ENCODE assay signal across 9 mouse cellular contexts in the genomic region with DNA sequence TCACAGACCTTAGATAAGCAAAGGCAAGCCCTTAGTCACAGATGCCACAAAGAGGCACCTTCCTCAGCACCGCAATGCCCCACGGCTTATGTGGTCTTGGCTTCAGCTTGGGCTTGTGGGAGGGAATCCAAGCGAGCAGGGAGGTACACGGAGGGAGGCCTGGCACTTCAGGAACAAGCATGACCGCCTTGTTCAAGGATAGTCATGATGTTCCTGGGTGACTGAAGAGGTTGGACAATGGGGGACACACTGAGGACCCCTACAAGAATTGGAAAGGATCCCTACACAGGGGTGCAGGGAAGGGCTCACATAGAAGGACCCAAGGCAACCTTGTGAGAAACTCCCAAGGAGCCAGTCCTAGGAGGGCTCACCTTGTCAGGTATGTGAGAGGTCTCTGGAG. TPM values are rescaled to one million over a fixed set of nuclear protein-coding genes. Genes with fewer than 3 reads are reported as not detected.
DNase-seq lines count a peak whose midpoint lies in the region; ATAC-seq and TF ChIP-seq lines count a peak whose summit lies in the region.
"Had no signal": no experiment of that assay in that cellular context is flagged by ENCODE, and none has a peak within 500 bp of the region (broad histone marks: within the 10 kb centered on the region; RNA-seq: fewer than 3 reads in every experiment).

No protein-coding gene starts in this region.

- WGBS in heart, embryonic 10.5 days = 81% methylated on average over 5 of the region's 5 CpGs
- WGBS in forebrain, embryonic 16.5 days = 69% methylated on average over 5 of the region's 5 CpGs
- 63% methylated on average over 5 of the region's 5 CpGs for WGBS in liver, embryonic 15.5 days (ENCODE audit: insufficient replicate concordance)

- in situ Hi-C loops in ES-E14 (cut with MboI; ENCODE audit: low sequenced_read_pairs in 2 of 2, unreplicated experiment in 2 of 2) = no loop called here

- peak overlapping the region; percentile 97 for H3K4me2 ChIP-seq in forebrain, embryonic 16.5 days (ENCODE audit: low read length)
- peak overlapping the region; percentile 97; the same call in 1 of the 2 replicates for H3K4me2 ChIP-seq in liver, embryonic 15.5 days

- H3K4me1 ChIP-seq in heart, embryonic 10.5 days = peaks cover 34% of the 10 kb centered on the region
- peaks cover 5 to 40% of the 10 kb centered on the region in 2 experiments; a peak in 2 of 4 replicates for H3K4me1 ChIP-seq in ES-E14 (ENCODE audit: control insufficient read depth in 2 of 2, insufficient read depth in 2 of 2, low read length in 2 of 2, poor library complexity in 1 of 2)
- peaks cover 34% of the 10 kb centered on the region for H3K4me1 ChIP-seq in forebrain, embryonic 16.5 days (replicated peaks; ENCODE audit: control insufficient read depth, insufficient read depth, low read length)
- H3K4me1 ChIP-seq in liver, embryonic 15.5 days (replicated peaks) = peaks cover 41% of the 10 kb centered on the region

- ATAC-seq in forebrain, embryonic 16.5 days = peak; percentile 9; the same call in 1 of the 2 replicates
- no peak for ATAC-seq in liver, embryonic 15.5 days (ENCODE audit: insufficient read depth)

- H3K9ac ChIP-seq in ES-E14 (ENCODE audit: insufficient read depth, low read depth, low read length, poor library complexity, severe bottlenecking) = no peak overlapping the region
- H3K9ac ChIP-seq in forebrain, embryonic 16.5 days (replicated peaks; ENCODE audit: low read depth, low read length) = peak overlapping the region; percentile 98
- H3K9ac ChIP-seq in liver, embryonic 15.5 days = no peak overlapping the region

- H3K27me3 ChIP-seq in heart, embryonic 10.5 days (ENCODE audit: insufficient read depth, poor library complexity, severe bottlenecking) = peaks cover 10% of the 10 kb centered on the region; the same call in 1 of the 2 replicates
- H3K27me3 ChIP-seq in forebrain, embryonic 16.5 days (replicated peaks; ENCODE audit: control insufficient read depth, insufficient read depth, low read length) = no peaks in the 10 kb centered on the region
- H3K27me3 ChIP-seq in liver, embryonic 15.5 days = peaks cover 21% of the 10 kb centered on the region; the same call in 1 of the 2 replicates

- H3K4me3 ChIP-seq in heart, embryonic 10.5 days = peak overlapping the region; percentile 87; the same call in 1 of the 2 replicates
- H3K4me3 ChIP-seq in ES-E14 (ENCODE audit: insufficient read depth in 1 of 2, low read depth in 1 of 2, low read length in 2 of 2, poor library complexity in 1 of 2, severe bottlenecking in 1 of 2) = peak overlapping the region; percentile 71 to 94; a peak in 3 of 4 replicates
- H3K4me3 ChIP-seq in forebrain, embryonic 16.5 days (replicated peaks; ENCODE audit: low read length) = peak overlapping the region; percentile 97; the same call in 1 of the 2 replicates
- no peak overlapping the region; the same call in 1 of the 2 replicates for H3K4me3 ChIP-seq in liver, embryonic 15.5 days (replicated peaks)

- H3K9me3 ChIP-seq in heart, embryonic 10.5 days = no peaks in the 10 kb centered on the region
- H3K9me3 ChIP-seq in ES-E14 (ENCODE audit: control insufficient read depth, insufficient read depth, low read depth, low read length) = no peaks in the 10 kb centered on the region
- H3K9me3 ChIP-seq in forebrain, embryonic 16.5 days (ENCODE audit: control insufficient read depth, low read length) = no peaks in the 10 kb centered on the region
- no peaks in the 10 kb centered on the region for H3K9me3 ChIP-seq in liver, embryonic 15.5 days (replicated peaks)

- peaks cover 6% of the 10 kb centered on the region; the same call in 1 of the 2 replicates for H3K36me3 ChIP-seq in heart, embryonic 10.5 days
- H3K36me3 ChIP-seq in ES-E14 (ENCODE audit: control insufficient read depth, insufficient read depth, low read length, poor library complexity, severe bottlenecking) = no peaks in the 10 kb centered on the region; the same call in 1 of the 2 replicates
- H3K36me3 ChIP-seq in forebrain, embryonic 16.5 days (ENCODE audit: control insufficient read depth, insufficient read depth) = no peaks in the 10 kb centered on the region
- no peaks in the 10 kb centered on the region for H3K36me3 ChIP-seq in liver, embryonic 15.5 days (replicated peaks)

- peak overlapping the region; percentile 98; the same call in 1 of the 2 replicates for H3K27ac ChIP-seq in heart, embryonic 10.5 days
- no peak overlapping the region for H3K27ac ChIP-seq in ES-E14 (ENCODE audit: insufficient read depth, low read depth, low read length, poor library complexity, severe bottlenecking)
- no peak overlapping the region for H3K27ac ChIP-seq in forebrain, embryonic 16.5 days (ENCODE audit: low read length)
- H3K27ac ChIP-seq in liver, embryonic 15.5 days (replicated peaks) = no peak overlapping the region

- no peak for DNase-seq in heart, embryonic 10.5 days (ENCODE audit: low spot score)
- no peak for DNase-seq in heart, adult 8-10 months (ENCODE audit: low spot score)
- DNase-seq in ES-E14 (ENCODE audit: low read depth, low spot score) = no peak
- DNase-seq in adrenal gland, adult 18-20 months (ENCODE audit: low spot score in 2 of 2) = no peak
- DNase-seq in testis, postnatal 10 days (ENCODE audit: low spot score) = no peak
- no peak for DNase-seq in adrenal gland, postnatal 10 days

TF ChIP-seq in ES-E14, 5 proteins besides CTCF, POLR2A, EP300 and RAD21:
- TF ChIP-seq HCFC1 (IDR thresholded peaks at IDR 0.05; ENCODE audit: borderline replicate concordance, insufficient read depth, low read length) (no peak), CHD2 (IDR thresholded peaks at IDR 0.05; ENCODE audit: low read depth, low read length) (no peak), MAFK (IDR thresholded peaks at IDR 0.05; ENCODE audit: insufficient read depth, low read depth, low read length) (no peak), ZC3H11A (IDR thresholded peaks at IDR 0.05; ENCODE audit: borderline replicate concordance, low read depth, low read length) (no peak), ZNF384 (IDR thresholded peaks at IDR 0.05; ENCODE audit: low read depth, low read length) (no peak)

RNA-seq across cellular contexts. Expression of a gene that starts 1.0 kb away (rescaled TPM):
- 12.0 and 17.5 TPM in 2 replicates for polyA plus RNA-seq in heart, embryonic 10.5 days (2016; fragmentation: Nextera tagmentation; extraction: Ambion mirVana)
- total RNA-seq in heart, adult 8-10 months (2022) = 10 to 100 TPM; 45.0 to 47.2 (median 46.1) TPM
- total RNA-seq in ES-E14 (2012; rRNA removed) = 30.3 and 49.7 TPM in 2 replicates
- 15.6 and 17.2 TPM in 2 replicates for polyA plus RNA-seq in forebrain, embryonic 16.5 days (2015; fragmentation: Nextera tagmentation; extraction: Ambion mirVana)
- 3.8 and 4.4 TPM in 2 replicates for polyA plus RNA-seq in liver, embryonic 15.5 days (2015; fragmentation: Nextera tagmentation; extraction: Ambion mirVana)
- total RNA-seq in adrenal gland, adult 18-20 months (2021) = 10 to 100 TPM; 61.6 to 89.6 TPM
- total RNA-seq in adrenal gland, postnatal 10 days (2021) = 10 to 100 TPM; 78.1 to 85.9 TPM

RNA-seq across cellular contexts. Expression of a gene that starts 22.7 kb away (rescaled TPM):
- not detected in 2 replicates for polyA plus RNA-seq in heart, embryonic 10.5 days (2016; fragmentation: Nextera tagmentation; extraction: Ambion mirVana)
- not detected for total RNA-seq in heart, adult 8-10 months (2022)
- total RNA-seq in ES-E14 (2012; rRNA removed) = 0.22 and 0.79 TPM in 2 replicates
- polyA plus RNA-seq in forebrain, embryonic 16.5 days (2015; fragmentation: Nextera tagmentation; extraction: Ambion mirVana) = not detected in 2 replicates
- polyA plus RNA-seq in liver, embryonic 15.5 days (2015; fragmentation: Nextera tagmentation; extraction: Ambion mirVana) = not detected in 2 replicates
- total RNA-seq in adrenal gland, adult 18-20 months (2021) = under 1 TPM in 1 of 2 experiments, not detected in 1; 0.27 TPM
- not detected for total RNA-seq in adrenal gland, postnatal 10 days (2021)
- total RNA-seq: gastrocnemius, adult 2 months had no signal

RNA-seq across cellular contexts. Expression of a gene that starts 43.0 kb away (rescaled TPM):
- 956 and 1,505 TPM in 2 replicates for polyA plus RNA-seq in heart, embryonic 10.5 days (2016; fragmentation: Nextera tagmentation; extraction: Ambion mirVana)
- total RNA-seq in heart, adult 8-10 months (2022) = 1,000 to 10,000 TPM; 1,612 to 1,913 (median 1,690) TPM
- 54.6 and 62.2 TPM in 2 replicates for total RNA-seq in ES-E14 (2012; rRNA removed)
- polyA plus RNA-seq in forebrain, embryonic 16.5 days (2015; fragmentation: Nextera tagmentation; extraction: Ambion mirVana) = 426 and 444 TPM in 2 replicates
- polyA plus RNA-seq in liver, embryonic 15.5 days (2015; fragmentation: Nextera tagmentation; extraction: Ambion mirVana) = 45.1 and 51.5 TPM in 2 replicates
- 10 to 100 TPM; 48.1 to 55.6 TPM for total RNA-seq in adrenal gland, adult 18-20 months (2021)
- 100 to 1,000 TPM; 184 to 199 TPM for total RNA-seq in adrenal gland, postnatal 10 days (2021)

RNA-seq across cellular contexts. Expression of a gene that starts 49.1 kb away (rescaled TPM):
- 511 and 613 TPM in 2 replicates for polyA plus RNA-seq in heart, embryonic 10.5 days (2016; fragmentation: Nextera tagmentation; extraction: Ambion mirVana)
- total RNA-seq in heart, adult 8-10 months (2022) = 100 to 1,000 TPM; 154 to 215 (median 169) TPM
- total RNA-seq in ES-E14 (2012; rRNA removed) = 173 and 210 TPM in 2 replicates
- 30.6 and 35.2 TPM in 2 replicates for polyA plus RNA-seq in forebrain, embryonic 16.5 days (2015; fragmentation: Nextera tagmentation; extraction: Ambion mirVana)
- polyA plus RNA-seq in liver, embryonic 15.5 days (2015; fragmentation: Nextera tagmentation; extraction: Ambion mirVana) = 89.4 and 102 TPM in 2 replicates
- 100 to 1,000 TPM in 1 of 2 experiments, 10 to 100 TPM in 1; 52.9 to 106 TPM for total RNA-seq in adrenal gland, adult 18-20 months (2021)
- 100 to 1,000 TPM; 151 to 176 TPM for total RNA-seq in adrenal gland, postnatal 10 days (2021)

RNA-seq across cellular contexts. Expression of a gene that starts 59.2 kb away (rescaled TPM):
- polyA plus RNA-seq in heart, embryonic 10.5 days (2016; fragmentation: Nextera tagmentation; extraction: Ambion mirVana) = 32.7 and 33.5 TPM in 2 replicates
- total RNA-seq in heart, adult 8-10 months (2022) = under 1 TPM; 0.12 to 0.49 (median 0.33) TPM
- 30.3 and 48.0 TPM in 2 replicates for total RNA-seq in ES-E14 (2012; rRNA removed)
- polyA plus RNA-seq in forebrain, embryonic 16.5 days (2015; fragmentation: Nextera tagmentation; extraction: Ambion mirVana) = 20.2 and 21.5 TPM in 2 replicates
- polyA plus RNA-seq in liver, embryonic 15.5 days (2015; fragmentation: Nextera tagmentation; extraction: Ambion mirVana) = 11.3 and 11.5 TPM in 2 replicates
- under 1 TPM; 0.83 to 0.93 TPM for total RNA-seq in adrenal gland, adult 18-20 months (2021)
- 1 to 10 TPM; 3.1 to 5.4 TPM for total RNA-seq in adrenal gland, postnatal 10 days (2021)
- total RNA-seq: gastrocnemius, adult 2 months had no signal

Comparison
In these comparisons a context has a peak if more than half of its experiments do, and no peak if none do; other contexts are left out.
1. RNA of a gene that starts 43.0 kb away (total RNA-seq): 1,612 to 1,913 TPM in heart, adult 8-10 months; 184 to 199 TPM in adrenal gland, postnatal 10 days, 54.6 to 62.2 TPM in ES-E14 and 48.1 to 55.6 TPM in adrenal gland, adult 18-20 months; every median in the first group is over 4 times any median in the second.